Mouse (Mus musculus) frontal cortex, postnatal 10 days (tissue): ENCODE data around the gene Pxk.
"Not testable (repeated sequence)": the region's sequence is repeated elsewhere in the genome, so short reads cannot be mapped to it uniquely, and the experiment has no call there.

Experiments
- DNase-seq, 2 experiments: peaks; one replicate each; pipeline ENCODE4 v3.0.0; 2022; ENCODE audit warnings: low spot score in 2 of 2, mixed read lengths in 1 of 2

The Pxk gene

DNA sequence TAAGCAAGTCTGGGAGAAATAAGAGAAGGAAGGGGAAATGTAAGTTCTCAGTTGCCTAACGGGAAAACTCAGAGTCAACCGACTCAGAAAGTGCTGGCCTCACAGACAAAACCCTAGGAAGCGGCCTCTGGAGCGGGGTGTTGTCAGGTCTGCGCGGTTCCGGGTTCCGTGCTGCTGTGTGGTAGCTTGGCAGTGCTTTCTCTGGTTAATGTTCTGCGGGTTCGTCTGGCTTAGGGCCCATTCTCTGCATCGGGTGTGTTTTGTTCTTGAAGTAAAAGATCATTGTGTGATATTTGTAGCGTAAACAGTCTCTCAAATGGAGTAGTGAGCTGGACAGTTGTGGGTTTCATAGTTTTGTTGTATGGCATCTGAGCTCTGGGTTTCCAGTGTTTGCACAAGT, 4.7 kb downstream of the Pxk start:
- no peak for DNase-seq

DNA sequence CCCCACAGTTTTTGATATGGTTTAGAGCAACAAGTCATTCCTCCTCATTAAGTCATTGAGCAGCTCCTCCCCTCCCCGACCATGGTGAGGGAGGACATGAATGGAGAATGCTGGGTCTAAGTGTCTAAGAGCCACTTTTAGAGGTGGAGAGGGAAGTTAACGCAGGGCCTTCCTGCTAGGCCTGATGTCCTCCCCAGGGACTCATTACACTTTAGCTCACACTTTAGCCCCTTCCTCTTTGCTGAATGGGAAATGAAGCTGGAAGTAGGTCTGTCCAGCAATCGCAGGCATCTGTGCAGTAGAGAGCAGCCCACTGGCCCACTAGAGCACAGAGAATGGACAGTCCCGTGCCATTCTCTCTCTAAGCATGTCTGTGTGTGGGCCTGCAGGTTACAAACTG, 10.0 kb downstream of the Pxk start:
- no peak for DNase-seq

DNA sequence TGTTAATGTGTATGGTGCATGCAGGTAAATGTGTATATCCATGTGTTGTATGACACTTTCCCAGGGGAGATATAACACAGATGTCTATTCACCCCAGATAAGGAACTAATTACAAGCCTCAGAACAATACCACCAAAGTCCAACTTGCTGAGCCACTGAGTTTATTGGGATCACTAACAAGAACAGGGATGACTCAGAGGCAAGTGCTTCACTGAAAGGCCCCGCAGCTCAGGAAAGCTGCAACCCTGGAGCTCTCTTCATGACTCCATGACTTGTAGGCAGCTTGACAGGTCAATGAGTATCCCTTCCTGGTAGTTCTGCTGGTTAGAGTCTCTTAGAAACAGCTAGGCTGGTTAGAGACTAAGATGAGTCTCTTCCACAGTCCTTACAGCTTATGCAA, 11.0 kb downstream of the Pxk start:
- DNase-seq = no peak

DNA sequence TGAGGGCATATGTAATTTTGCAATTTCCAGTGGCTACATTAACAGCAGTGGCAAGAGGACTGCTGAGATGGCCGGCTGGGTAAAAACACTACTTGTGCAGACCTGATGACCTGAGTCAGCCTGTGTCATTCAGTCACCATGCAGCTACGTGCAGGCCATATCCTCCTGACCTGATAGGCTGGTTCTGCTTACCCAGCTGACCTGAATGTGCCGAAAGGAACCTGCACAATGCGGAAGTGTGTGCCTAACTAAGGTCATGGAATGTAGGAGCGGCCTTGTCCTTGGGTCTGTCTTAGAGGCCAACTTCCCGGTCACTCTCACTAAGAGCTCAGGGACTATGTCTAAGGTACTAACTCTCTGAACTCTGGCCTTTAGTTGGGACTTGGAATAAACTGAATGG, 13.5 kb downstream of the Pxk start:
- no peak for DNase-seq

DNA sequence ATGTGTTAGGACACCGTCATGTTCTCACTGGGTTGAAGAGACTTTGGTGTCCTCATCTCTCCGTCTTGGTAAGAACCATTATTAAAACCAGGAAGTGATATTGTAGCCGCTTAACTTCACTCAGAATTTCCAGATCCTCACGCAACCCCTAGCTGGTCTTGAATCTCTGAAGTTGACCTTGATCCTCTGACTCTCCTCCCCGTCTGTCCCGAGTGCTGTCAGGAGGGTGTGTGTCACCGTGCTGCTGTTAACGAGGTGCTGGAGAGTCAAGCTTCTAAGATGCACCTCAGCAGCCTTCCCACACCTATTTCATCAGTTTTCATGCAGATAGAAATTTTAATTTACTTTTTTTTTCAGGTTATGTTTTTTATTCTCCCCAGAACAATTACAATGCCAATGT, 14.0 kb downstream of the Pxk start:
- DNase-seq = no peak

DNA sequence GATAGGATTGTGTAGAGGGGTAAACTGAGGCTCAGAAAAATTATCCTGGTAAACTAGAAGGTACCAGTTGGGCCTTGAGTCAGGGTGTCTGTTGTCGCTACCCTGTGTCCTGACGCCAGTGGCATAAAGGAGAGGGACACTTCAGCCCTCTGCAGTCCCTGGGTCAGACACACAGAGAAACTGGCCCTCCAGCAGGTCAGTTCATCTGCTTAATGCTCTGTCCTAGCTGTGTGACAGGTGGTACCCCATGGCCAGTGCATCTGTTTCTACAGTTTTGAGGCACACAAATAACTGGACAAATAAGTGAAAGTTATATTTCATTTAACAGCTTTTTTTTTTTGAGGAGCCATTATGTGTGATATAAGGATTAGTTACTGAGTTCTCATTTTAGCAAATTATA, 15.6 kb downstream of the Pxk start:
- no peak for DNase-seq

DNA sequence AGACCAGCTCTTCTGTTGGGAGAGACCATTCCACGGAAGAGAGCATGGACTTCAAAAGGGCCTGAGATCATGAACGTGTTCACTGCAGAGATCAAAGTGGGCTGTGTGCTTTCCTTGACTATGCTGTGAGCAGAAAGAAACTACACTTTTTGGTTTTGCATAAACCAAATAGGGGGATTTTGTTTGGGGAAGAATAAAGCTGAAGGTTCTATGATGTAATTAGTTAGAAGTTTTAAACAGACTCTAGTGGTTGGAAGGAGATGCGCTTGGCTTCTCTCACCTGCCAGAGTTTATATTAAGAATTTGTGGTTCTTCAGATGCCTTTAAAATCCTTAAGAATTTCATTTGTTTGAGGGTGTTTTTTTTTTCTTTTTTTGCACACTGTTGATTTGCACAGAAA, 16.3 kb downstream of the Pxk start:
- no peak for DNase-seq

DNA sequence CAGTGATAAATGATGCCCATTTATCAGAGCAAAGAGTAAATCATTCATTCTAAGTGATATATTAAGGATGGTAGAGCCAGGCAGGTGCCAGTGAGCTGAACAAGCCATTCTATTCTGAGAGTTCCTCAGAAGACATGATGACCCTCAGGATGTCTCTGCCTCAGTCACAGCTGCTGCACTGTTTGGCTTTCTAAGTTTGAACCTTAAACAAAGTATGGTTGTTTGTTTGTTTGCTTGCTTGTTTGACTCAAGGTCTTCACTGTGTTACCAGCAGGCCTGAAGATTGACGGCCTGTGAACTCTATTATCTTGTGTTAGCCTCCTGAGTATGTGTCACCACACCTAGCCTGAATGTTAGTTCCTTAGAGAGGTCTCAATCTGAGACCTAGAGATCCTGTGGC, 16.7 kb downstream of the Pxk start:
- DNase-seq = no peak

DNA sequence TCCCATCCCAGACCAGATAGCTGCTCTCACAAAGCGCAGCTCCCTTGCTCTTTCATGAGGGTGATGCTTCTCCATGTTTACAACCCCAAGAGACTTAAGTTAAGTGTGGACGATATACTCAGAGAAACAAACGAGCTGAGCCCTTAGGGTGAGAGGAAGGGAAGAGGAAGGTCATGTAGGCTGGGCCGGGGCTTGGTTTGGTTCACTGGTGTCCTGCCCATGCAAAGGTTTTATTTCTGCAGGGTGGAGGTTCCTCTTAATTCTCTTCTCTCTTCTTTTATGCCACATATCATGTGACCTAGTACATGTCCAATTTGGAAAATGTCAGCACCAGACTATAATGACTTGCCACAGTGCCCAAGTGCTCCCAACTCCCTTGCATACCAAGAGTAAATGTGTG, 17.8 kb downstream of the Pxk start:
- DNase-seq = no peak

DNA sequence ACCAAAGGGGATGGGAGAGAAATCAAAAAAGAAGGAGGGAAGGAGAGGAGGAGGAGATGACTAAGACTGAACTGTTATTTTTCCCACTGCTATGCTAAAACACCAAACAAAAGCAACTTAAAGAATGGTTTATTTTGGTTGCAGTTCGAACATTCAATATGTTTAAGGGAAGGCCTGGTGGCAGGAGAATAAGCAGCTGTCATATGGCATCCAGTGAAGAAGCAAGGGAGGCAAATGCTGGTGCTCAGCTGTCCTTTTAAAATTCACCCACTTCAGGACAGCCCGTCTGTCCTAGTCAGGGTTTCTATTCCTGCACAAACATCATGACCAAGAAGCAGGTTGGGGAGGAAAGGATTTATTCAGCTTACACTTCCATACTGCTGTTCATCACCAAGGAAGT, 19.4 kb downstream of the Pxk start:
- DNase-seq = no peak

DNA sequence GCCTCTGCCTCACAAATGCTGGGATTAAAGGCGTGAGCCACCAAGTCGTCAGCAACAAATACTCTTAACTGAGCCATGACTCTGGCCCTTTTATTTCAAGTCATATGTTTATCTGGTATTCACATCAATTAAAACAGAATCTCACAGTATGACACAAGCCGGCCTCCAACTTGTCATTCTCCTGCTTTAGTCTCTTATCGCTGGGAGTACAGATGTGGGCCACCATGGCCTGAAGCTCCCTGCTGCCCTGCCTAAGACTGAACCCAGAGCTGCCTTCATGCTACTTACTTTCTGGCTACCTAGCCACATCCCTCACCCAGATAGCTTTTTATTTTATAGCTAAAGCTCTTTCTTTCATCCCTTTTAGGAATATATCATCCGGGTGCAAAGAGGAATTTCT, 21.4 kb downstream of the Pxk start:
- DNase-seq = no peak

DNA sequence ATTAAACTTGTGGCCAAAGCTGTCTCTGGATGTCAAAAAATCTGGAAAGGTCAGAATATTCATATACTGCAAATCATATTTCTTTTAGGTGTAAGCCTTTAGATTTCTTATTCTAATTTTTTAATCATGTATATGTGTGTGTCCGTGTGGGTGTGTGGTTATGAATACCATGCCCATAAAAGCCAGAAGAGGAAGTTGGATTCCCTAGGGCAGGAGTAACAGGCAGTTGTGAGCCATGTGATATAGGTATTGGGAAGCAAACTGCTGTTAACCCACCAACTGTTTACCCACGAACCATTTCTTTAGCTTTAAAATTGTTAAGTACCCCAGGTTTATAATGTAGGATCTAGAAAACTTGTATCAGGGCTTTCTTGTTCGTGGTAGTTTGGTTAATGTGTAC, 21.9 kb downstream of the Pxk start:
- DNase-seq = no peak

DNA sequence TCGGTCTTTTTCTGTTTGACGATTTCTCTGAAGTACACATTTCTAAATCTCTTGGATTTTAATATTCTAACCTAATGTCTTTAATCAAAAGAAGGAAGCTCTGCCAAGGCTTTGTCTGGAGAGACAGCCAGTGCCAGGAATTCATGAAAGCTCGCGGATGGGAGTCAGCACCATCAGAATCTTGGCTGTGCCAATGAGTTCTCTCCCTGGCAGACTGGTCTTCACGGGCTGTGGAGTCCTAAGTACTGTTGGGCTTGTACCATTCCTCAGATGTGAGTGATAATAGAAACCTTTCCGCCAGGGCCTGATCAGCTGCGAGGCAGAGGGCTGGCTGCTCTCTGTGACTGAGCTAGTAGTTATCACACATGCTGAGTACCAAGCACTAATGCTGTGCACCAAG, 25.1 kb downstream of the Pxk start:
- no peak for DNase-seq

DNA sequence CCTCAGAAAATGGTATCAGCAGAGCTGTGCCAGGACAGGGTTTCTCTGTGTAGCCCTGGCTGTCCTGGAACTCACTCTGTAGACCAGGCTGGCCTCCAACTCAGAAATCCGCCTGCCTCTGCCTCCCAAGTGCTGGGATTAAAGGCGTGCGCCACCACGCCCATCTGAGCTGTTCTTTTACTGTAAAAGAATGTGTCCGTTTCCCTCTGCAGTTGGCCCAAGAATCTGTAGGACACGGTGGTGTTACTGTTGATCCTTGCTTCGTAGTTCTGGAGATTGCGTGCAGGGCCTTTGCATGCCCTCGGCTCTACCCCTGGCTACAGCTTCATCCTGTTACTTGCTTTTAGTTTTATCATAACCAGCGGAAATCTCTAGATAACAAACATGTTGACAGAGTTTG, 25.6 kb downstream of the Pxk start:
- DNase-seq = not testable (repeated sequence)

DNA sequence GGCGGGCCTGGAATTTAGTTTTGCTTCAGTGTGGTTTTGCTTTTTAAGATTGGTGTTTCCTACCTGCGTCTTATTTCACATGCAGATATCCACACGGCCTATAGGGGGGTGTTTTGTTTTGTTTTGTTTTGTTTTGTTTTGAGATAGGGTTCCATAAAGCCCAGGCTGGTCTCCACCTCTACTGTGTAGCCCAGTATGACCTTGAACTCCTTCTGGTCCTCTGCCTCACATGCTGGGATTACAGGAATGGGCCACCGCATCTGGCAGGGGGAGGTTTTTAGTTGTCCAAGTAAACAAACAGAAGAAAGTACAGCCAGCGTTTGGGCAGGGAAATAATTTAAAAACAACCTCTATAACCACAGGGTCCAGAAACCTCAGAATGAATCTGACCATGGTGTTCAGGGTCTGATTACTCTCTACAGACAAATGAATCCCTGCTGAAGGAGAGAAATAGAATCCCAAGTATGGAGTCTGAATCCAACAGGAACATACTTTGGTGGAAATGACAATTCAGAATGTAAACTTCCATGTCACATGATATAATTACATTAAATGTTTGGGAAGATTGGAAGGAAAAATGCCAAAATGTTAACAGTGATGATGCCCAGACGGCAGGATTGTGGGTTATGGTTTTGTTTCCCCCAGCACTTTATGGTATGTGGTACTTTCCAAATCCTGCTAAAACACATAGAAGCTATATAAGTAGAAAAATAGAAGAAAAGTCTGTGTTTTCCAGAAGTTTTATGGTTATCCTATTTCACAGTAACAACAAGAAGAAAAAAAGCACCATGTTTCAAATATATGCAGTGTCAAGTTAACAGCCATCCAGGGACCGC, 26.3 kb downstream of the Pxk start:
- DNase-seq = no peak

DNA sequence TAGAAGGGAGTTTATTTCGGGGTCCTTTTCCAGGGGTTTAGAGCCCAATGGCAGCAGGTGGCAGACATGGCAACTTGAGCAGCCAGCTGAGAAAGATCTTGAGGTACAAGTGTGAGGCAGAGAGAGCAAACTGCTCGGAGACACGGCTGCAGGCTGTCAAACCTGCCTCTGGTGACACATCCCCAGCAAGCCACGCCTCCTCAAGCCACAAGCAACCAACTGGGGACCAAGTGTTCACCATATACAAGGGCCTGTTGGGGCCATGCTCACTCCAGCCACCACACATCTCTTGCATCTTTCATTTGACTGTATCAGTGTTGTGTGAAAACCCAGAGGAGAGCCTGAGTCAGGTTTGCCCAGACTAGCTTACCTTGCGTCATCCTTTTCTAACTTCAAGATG, 30.0 kb downstream of the Pxk start:
- no peak for DNase-seq

DNA sequence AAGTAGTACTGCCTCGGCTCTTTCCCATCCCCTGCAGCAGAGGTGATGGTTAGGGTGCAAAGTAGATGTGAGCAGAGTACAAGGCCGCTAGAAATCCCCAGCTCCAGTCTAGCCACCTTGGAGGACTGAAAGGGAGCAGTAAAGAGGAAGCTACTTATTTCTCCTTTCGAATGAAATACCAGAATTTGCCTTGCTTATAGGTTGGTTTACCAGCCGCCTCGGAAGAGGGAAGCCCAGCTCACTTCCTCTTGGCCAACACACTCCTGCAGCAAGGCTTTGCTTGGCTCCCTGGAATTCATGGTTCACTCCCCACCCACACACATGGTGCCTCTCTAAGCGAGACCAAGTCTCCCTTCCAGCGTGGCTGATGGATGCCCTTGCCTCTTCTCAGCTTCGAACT, 34.8 kb downstream of the Pxk start:
- DNase-seq = no peak

DNA sequence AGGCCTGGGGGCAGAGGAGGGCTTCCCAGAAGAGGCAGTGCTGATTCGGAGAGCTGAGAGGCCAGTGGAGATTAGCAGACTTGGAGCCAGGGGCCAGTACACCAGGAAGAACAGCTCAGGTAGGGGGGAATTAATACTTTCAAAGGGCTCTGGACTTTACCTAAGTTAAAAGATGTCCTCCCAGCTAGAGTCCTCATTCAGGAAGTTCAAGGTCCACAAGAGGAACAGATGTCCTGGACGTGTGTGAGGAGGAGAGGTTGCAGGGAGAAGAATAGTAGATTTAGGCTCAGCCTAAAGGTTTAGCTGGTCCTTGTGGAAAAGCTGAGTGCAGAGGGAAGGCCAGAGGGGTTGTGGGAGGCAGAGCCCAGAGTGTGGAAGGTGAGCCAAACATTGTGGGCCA, 36.2 kb downstream of the Pxk start:
- DNase-seq = no peak

DNA sequence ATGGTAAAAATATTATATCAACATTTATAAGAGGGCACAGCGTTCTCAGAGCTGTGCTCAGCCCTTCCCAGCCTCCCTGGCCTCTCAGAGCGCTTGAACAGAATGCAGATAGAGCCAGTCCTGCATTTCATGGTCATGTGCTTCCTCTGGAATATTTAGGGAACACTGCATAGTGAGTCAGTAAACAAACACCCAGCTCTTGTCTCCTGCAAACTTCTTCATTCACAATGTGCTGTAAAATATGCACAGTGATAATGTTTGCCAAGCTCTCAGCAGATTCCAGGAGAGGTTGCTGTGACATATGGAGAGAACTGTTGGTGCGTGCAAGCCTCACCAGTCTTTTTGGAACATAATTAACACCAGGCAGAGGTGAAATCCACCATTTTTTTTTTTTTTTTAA, 37.1 kb downstream of the Pxk start:
- no peak for DNase-seq

DNA sequence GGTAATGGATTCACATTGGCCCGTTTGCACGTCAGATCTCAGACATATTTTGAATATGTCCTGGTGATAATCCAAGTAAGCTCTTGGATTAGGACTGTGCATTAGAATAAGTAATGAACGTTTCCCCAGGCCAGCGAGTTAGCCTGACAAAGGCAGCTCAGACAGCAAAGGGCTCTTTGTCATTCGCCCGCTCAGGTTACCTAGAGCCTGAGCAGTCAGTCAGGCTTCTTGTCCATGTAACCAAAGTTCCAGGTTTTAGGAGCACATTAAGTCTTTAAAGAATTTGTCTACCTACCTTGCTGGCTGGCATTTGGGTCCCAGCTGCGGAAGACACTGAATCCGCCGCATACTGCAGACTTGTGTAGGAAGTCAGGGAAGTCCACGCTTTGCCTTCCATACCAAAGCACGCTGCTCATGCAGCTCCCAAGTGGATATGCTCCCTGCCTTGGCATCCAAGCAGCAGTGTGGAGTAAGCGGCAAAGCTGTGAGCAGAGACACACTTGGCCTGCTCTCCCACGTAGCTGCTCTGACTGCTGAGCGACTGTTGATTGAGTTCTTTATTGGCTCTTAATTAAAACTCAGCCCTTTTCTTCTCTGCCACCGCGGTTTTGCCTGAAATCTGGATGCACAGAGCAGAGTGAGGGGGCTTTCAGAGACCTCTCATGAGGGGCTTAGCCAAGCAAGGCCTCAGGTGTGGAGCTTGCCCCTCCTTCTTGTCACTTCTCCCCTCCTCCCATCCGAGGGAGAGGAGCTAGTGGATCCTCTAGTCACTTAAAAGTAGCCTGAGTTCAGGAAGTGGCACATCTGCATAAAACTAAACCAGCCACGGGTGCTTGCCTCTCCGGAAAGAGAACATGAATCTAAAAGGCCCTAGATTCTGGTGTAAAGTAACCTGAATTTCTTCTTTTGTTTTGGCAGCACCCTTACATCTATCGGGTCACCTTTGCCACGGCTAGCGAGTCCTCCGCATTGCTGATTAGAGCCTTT, 42.0 kb downstream of the Pxk start:
- DNase-seq = no peak

DNA sequence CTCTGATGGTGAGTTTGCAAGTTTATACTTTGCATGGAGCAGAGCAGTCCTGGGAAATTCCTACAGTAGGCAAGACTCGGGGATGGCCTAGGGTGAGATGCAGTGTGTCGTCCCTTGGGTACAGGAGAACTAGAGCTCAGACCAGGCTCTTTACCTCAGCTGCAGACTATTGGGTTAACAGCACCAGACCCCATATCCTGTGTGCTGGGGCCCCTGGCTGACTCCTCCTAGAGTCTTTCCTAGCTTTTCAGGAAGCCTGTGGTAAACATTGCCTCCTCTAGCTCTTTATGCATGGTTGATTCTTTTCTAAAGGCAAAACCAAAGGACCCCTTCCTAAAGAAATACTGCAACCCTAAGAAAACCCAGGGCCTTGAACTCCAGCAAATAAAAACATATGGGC, 43.1 kb downstream of the Pxk start:
- no peak for DNase-seq

DNA sequence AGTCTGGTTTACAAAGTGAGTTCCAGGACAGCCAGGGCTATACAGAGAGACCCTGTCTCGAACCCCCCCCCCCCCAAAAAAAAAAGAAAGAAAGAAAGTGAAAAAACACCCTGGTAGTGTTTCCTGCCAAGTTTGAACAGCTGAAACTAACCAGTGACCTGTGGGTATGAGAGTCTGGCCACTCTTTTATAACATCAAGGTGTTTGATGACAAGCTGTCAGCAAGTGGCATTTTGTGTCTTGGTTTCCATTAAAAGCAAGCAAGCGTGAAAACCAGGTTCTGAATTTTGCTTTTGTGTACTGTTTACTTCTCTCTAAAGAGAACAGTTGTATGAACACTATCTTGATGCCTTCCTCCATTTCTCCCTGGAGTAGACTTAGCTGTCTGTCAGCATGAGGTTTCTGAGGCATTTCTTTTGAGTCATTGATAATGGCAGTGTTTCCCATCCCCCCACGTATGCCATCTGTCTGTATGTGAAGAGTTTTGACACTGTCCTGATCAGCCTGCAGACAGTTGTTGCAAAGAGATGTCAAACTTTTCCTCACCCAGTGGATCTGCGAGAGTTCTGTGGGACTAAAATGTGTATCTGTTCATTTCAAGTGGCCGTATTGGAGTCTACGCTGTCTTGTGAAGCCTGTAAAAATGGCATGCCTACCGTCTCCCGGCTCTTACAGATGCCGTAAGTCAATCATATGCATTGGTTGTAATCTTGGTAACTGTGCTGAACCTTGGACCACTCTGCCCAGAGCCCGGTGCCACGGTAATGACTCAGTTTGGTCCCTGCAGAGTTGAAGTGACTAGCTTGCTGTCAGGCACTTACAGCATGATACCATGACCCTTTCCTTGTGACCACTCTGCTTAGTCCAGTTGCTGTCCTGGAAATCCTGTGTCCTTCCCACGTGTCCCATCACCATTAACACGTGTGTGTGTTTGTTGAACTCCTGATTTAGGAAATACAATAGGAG, 47.9 kb downstream of the Pxk start:
- DNase-seq = no peak
